Mouse (Mus musculus) activated CD4-positive, CD25-positive, alpha-beta regulatory T cell, adult 4 months (primary cell): ENCODE results near the gene Erf. TPM values are rescaled to one million over a fixed set of nuclear protein-coding genes. Genes with fewer than 3 reads are reported as not detected.
"Not testable (repeated sequence)": the region's sequence is repeated elsewhere in the genome, so short reads cannot be mapped to it uniquely, and the experiment has no call there.

Experiments used
- ATAC-seq: one replicate; pipeline ENCODE4 v1.8.0; 2017
- polyA plus RNA-seq, 2 experiments: library from polyadenylated mRNA; unstranded; fragments of 100-300 nt; shearing (Covaris generic); gene quantifications; one replicate each; pipeline ENCODE4 v1.2.1; 2017

Erf gene
- polyA plus RNA-seq, 2 experiments from 2014 or later = 0.28 to 0.38 TPM

- ATAC-seq = no peak
Measured at GRCm38 (mm10) chr7:25266180-25266962, 15.8 kb upstream of the Erf start.

GRCm38 (mm10) chr7:25265743-25266142, 15.2 kb upstream of the Erf start:
- ATAC-seq = not testable (repeated sequence)

GRCm38 (mm10) chr7:25263968-25264870, 13.7 kb upstream of the Erf start:
- ATAC-seq = no peak

- ATAC-seq = no peak
Measured at GRCm38 (mm10) chr7:25261896-25262295, 11.3 kb upstream of the Erf start.

DNA sequence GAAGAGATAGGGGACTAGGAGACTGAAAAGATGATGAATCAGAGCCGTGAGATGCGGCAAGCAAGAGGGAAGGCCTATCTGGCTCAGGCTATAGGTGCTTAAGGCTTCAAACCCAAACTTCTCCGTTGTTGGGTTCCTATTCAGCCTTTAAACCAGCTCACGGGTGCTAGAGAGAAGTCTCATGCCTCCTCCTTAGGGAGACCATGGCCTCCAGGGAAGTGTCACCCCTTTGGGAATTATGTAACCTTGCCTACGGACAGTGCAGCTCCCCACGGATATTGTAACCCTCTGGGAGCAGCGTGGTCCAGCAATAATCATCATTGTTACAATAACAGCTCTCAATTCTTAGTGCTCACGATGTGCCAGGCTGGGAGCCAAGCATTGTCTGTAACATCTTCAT, 1.3 kb upstream of the Erf start:
- no peak for ATAC-seq

DNA sequence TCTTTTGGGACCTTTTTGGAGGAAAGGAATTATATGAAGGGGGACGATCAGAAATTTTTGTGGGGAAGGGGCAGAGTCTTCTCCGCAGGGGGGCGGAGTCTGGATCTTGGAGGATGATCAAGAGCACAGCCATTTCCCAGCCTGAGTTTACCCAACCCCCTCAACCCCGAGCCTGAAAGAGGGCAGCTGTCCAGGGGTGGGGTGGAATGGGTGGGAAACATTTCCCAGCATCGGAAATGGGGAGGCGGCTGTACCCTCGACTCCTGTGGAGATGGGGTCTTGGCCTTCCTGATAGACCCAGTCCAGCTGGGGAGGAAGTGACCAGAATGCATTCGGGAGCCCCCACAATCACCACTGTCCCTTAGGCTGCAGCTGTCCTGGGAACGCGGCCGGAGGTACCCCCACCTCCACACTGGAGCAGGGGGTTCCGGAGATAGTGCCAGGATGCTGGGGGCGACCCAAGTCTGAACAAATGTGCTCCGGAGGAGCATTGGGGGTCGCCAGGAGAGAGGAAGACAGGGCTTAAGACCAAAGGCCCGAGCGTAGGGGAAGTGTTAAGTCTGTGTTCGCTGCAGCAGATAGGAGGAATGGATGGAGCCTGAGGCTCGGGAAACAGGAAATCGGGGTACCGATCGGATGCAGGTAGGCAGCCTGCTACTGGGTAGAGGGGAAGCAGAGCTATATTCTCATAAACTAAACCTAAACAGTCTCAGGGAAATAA, 670 bp upstream of the Erf start:
- no peak for ATAC-seq

DNA sequence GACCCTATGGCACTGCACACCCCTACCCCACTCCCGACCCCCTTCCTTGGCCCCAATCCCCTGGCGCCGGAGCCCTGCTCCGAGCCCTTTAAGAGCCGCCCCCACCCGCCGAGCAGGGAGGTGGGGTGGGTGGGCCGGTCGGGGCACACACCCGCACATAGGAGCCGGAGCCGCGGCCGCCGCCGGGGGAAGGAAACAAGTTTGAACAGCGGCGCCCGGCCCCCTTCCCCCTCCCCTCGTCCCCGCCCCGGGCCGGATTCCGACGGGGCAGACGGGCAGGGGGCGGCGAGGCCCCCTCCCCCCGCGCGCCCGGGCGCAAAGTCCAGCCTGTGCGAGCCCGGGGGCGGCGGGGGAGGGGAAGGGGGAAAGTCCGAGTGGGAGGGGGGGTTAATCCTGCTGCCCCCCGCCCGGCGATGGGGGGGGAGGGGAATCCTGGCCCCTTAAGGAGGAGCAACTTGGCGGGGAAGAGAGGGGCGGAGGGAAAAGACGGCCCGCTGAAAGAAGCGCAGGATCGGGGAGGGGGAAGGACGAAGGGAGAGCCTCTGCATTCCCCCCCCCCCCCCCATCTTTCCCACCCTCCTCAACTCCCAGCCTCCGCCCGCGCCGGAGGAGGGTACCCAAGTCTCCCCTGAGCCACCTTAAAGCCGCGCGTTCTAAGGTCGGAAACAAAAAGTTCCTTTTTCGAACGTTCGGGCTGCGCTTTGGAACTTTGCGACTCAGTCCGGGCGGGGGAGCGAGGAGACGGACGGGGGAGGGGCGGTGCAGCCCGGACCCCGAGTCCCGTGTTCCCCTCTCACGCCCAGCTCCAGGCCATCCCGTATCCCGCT, 1.0 kb downstream of the Erf start:
- ATAC-seq = peak; percentile 37

DNA sequence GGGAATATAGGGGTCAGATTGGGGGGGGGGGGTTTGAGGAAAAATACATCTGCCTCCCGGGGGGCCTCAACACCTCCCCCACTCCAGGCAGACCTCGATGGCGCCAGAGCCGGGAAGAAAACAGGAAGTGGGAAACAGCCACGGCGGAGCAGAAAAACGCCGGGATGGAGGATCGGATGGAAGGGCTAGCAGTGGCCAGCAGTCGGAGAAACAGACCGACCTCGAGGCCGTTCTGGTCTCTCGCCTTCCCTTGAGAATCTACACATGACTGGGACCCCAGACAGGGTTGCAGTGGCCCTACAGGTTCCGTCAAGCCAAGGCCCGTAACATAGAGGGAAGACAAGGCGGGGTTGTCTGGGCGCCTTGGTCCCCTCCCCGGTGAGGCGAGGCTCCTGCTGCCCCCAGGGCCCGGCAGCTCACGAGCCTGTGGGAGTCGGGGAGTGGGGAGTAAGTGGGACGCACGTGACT, 1.7 kb downstream of the Erf start:
- ATAC-seq = no peak

- ATAC-seq = no peak
Measured at GRCm38 (mm10) chr7:25248018-25248647, 2.4 kb downstream of the Erf start.

- no peak for ATAC-seq
Measured at GRCm38 (mm10) chr7:25247498-25247897, 3.1 kb downstream of the Erf start.

- ATAC-seq = no peak
Measured at GRCm38 (mm10) chr7:25246759-25247137, 3.8 kb downstream of the Erf start.

- no peak for ATAC-seq
Measured at GRCm38 (mm10) chr7:25246079-25246758, 4.3 kb downstream of the Erf start.

GRCm38 (mm10) chr7:25244562-25245369, 5.8 kb downstream of the Erf start:
- no peak for ATAC-seq

DNA sequence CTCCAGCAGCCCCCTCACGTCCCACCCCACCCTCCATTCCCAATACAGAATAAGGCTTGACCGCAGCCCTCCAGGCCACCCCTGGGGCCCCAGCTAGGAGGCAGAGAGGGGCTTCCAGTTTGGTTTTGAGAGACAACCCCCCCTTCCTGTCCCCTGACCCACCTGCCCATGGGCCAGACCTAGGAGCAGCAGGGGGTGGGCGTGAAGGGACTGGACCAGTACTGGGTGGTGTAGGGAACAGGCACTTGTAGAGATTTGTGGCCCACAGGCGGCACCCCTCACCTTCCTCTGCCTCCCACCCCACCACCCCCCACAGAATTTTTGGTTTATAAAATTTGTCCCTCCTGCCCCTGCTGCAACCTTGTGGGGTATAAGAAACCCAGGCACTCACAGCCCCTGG, 7.2 kb downstream of the Erf start:
- no peak for ATAC-seq

- no peak for ATAC-seq
Measured at GRCm38 (mm10) chr7:25241062-25241461, 9.5 kb downstream of the Erf start.

- no peak for ATAC-seq
Measured at GRCm38 (mm10) chr7:25240631-25241030, 9.9 kb downstream of the Erf start.

DNA sequence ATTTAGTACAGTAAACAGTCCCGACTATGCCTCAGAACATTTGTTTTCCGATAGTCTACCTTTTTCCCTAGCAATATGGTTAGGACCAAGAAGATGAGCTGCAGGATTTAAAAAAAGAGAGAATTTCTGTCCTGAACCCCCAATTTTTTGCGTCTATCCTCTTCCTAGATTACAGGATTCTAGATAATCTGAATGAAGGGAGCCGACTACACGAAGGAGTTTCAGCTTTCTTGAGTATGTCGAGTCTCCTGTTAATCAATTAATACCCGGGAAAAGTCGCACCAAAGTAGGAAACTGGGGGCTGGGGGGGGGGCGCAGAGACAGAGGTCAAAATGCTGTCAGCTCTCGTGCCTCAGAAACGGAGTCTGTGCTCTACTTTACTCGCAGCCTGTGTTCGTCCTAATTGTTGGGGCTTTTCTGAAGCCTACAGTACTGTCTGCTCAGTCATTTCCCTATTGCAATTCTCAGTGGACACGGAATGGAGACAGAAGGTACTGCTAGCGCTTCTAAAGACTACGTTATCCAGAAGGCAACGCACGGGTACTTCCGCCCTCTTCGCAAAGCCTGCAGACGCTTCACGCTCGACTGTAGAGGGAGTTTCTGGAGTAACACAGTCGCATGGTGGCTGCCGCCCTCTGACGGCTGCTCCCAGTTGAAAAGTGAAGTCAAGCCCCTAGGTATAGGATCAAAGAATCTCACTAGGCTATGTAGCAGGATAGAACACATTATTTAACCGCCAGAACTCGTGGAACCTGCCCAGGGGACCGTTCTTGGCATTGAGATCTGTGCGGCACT, 11.5 kb downstream of the Erf start:
- peak; percentile 70 for ATAC-seq

- ATAC-seq = peak; percentile 74
Measured at GRCm38 (mm10) chr7:25238015-25238706, 12.4 kb downstream of the Erf start.
